Mouse (Mus musculus) C2C12 (cell line): ENCODE measurements around the gene Fam161b.

Source experiments
- CTCF ChIP-seq: IDR thresholded peaks from one replicate; pipeline ENCODE4 v1.5.1; 2011; ENCODE audit not compliant: control insufficient read depth, insufficient read depth, insufficient read length
- MAX ChIP-seq: IDR thresholded peaks from one replicate; pipeline ENCODE4 v1.6.1; 2011; ENCODE audit warnings: mild to moderate bottlenecking, control low read depth

DNA sequence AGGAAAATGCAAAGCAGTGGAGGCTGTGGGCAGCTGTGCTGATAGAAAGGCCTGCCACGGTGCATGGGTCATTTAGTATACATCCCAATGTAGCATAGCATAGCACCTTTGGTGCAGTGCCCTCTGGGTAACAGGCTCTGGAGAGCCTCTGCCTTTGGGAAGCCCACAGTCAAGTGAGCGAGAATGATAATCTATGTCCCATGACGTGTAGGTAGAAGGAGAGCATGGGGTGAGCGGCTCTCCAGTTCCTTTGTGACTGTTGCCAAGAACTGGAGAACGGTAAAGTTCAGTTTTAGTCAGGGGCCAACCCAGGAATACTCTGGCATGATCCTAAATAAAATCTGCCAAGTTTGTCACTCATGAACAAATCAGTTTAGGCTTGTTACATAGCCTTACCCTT, 10.0 kb upstream of the Fam161b start:
- TF ChIP-seq MAX (no peak), CTCF (no peak)
